Mouse (Mus musculus): ENCODE measurements around the gene Cers5. TPM values are rescaled to one million over a fixed set of nuclear protein-coding genes. Genes with fewer than 3 reads are reported as not detected.

Gene Cers5
- total RNA-seq, 1 experiment from 2014 or later = 40.9 TPM

- DNase-seq = peak; percentile 96
Observed at GRCm38 (mm10) chr15:99725341-99726155, 47.1 kb downstream of the Cers5 start, which contains the start of gene Cox14. TSS of gene Cox14 (plus strand) at chr15:99725618.

DNA sequence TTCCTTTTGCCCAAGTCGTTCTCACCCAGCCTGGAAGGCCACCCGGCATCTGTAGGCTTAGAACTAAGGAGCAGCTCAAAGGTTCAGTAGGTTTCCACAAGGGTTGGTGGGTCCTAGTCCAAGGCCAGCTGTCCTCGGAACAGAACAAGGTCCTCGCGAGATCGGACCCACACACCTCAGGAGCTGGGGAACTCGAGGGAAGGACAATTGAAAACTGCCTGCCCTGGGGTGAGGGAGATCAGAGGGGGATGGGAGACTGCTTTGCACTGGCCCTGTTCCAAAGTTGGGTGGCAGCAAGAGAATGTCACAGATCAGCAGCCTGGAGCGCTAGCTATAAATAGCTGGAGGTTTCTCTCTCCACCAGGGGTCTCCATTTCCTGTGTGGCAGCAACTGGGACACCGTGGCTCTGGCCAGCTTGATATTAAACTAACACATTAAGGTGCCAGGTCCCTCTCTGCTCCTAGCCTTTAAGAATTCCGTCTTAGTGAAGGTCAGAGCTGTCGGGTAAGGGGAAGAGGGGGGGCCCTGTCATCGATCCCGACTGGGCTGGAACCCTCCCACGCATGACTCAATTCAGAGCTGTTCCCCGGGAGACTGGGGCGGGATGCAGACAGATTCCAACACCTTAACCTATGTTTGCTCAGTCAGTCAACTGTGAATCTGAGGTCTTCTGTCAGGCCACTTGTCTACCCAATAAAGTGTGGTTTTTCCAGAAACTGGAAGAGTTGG lies 48.2 kb downstream of the Cers5 start:
- peak; percentile 92 for DNase-seq

- peak; percentile 91 for DNase-seq
Observed at GRCm38 (mm10) chr15:99723515-99724291, 49.0 kb downstream of the Cers5 start.

DNA sequence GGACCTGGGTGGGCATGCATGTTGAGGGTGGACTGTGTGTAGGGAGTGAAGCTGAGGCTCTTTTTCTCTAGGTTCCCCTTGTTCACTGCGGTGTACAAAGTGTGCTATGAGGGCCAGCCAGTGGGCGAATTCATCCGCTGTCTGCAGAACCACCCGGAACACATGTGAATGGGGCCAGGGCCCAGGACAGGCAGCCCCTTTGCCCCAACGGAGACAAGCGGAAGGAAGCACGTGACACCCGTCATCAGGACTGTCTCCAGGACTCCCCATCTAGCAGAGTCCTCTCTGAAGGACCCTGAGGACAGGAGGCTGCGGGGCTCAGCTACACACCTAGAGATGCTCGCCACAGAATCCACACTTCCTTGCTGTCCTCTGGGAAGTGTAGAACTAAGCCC lies 49.6 kb downstream of the Cers5 start:
- DNase-seq = peak; percentile 24

GRCm38 (mm10) chr15:99721921-99722743 lies 50.6 kb downstream of the Cers5 start:
- peak; percentile 42 for DNase-seq

DNA sequence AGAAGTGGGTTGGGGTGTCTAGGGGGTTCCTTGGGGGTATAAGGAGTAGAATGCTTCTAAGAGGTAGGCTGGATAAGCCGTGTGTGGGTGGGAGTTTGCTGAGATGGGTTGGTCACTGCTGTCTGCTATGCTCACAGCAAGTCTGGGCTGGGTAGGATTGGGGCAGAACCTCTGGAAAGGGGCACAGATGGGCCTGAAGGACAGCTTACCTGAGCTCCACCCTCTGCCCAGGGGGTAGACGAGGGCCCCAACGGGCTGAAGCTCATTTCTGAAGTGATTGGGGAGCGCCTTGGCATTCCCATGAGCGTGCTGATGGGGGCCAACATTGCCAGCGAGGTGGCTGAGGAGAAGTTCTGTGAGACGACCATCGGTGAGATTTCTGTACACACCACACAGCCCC lies 52.8 kb downstream of the Cers5 start:
- no peak for DNase-seq

DNA sequence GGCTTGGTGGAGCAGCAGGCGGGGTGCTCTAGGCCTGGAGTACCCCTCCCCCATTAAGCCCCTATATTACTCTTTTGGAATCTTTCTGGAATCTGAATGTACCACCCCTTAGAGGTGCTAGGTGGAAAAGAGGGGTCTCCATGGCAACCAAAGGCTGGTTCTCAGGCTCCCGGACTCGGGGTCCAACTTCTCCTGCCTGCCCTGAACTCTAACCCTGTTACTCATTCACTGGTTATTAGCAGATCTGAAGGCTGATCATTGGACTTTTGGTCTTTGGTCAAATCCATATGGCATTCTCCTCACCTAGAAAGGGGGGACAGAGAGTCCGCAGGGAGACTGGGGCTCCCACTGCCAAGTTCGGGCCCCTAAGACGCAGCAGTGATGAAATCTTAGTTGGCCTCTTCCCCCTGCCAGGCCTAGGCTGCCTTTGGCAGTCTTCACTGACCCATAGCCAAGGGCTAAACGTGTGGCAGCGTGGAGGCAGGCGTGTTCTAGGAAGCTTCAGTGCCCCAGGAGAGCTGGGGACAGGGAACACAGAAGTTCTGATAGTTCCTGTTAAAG lies 54.1 kb downstream of the Cers5 start:
- DNase-seq = peak; percentile 56

DNA sequence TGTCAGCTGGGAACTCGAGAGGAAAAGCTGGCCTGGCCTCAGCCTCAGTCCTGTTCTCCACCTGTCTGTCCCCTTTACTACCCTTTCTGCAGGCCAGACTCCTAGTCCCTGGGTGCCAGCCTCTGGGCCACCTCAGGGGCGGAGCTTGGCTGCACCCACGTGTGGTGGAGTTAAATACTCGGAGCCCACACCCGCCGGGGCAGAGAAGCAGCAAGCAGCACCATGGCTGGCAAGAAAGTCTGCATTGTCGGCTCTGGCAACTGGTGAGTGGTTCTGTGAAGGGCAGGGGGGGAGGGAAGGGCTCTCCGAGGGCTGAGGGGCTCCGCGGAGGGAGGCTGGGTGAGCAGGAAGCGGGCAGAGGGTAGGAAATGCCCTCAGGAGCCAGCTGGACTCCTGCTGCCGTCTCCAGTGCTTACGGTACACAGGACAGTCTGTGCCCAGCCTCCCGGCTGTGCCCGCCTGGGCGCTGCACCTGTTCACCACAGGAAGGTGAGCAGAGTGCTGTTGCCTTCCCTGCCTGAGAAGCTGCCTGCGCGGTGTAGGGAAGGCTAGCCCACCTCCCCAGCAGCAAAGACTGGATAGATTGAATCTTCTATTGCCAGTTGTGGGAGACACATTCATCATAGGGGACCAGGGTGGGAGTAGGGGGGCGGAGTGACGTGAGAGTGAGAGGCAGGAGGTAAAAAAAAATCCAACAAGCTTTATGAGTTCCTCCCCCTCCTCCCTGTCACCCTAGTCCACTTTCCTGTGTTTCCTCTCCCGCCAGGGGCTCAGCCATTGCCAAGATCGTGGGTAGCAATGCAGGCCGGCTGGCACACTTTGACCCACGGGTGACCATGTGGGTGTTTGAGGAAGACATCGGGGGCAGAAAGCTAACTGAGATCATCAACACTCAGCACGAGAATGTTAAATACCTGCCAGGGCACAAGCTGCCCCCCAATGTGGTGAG lies 55.0 kb downstream of the Cers5 start, which contains the start of gene Gpd1:
Gene Gpd1 (plus strand): TSS at position 130 of the 949 bp plus-strand sequence.
- DNase-seq = peak; percentile 87

DNA sequence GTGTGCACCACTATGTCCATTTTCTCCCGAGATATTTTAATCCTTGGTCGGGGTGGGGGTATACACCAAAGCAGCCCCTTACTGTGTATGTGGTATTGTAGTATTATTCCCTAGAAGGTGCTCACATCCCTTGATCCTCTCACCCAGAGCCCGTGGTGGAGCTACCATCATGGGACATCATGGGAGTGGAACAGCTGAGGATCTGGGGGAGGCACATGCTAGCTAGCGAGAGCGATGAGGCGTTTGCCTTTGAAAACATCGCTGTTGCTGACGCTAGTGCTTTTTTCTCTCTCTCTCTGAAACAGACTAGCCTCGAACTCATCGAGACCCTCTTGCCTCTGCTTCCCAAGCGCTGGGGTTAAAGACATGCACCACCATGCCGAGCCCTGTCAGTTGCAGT lies 55.9 kb downstream of the Cers5 start:
- peak; percentile 3 for DNase-seq

- peak; percentile 73 for DNase-seq
Observed at GRCm38 (mm10) chr15:99715982-99716746, 56.5 kb downstream of the Cers5 start.

GRCm38 (mm10) chr15:99715361-99715865 lies 57.3 kb downstream of the Cers5 start:
- DNase-seq = no peak

DNA sequence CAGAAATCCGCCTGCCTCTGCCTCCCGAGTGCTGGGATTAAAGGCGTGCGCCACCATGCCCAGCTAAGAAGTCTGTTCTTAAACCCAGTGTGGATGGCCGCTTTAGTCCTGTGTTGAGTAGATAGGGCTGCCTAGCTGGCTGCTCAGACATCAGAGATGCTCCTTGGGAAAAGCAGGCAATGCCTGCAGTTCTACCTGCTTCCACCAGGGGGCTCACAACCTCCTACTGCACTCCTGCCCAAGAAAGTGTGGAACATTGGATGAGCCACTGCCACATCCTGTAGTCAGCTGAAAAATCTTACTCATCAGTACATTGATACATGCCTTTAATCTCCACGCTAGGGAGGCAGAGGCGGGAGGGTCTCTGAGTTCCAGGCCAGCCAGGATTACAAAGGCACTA lies 57.8 kb downstream of the Cers5 start:
- peak; percentile 87 for DNase-seq

GRCm38 (mm10) chr15:99714206-99714605 lies 58.5 kb downstream of the Cers5 start:
- peak; percentile 87 for DNase-seq

DNA sequence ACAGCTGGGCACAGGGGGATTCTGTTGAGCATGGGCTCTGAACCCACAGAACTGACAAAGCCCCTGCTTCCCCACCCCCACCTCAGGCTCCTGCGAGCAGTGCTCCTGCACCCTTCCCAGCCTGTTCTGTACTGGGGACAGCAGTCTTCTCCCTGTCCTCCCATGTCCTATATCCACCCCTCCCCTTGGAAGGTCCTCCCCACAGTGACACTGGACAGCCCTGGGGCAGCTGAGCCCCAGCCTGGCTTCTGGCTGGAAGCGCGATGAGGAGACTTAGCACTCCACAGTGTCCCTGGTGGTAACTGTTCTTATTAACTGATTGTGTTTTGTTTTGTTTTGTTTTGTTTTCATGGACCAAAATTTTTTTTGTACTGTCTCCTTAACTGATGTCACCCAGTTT lies 59.1 kb downstream of the Cers5 start:
- peak; percentile 66 for DNase-seq

DNA sequence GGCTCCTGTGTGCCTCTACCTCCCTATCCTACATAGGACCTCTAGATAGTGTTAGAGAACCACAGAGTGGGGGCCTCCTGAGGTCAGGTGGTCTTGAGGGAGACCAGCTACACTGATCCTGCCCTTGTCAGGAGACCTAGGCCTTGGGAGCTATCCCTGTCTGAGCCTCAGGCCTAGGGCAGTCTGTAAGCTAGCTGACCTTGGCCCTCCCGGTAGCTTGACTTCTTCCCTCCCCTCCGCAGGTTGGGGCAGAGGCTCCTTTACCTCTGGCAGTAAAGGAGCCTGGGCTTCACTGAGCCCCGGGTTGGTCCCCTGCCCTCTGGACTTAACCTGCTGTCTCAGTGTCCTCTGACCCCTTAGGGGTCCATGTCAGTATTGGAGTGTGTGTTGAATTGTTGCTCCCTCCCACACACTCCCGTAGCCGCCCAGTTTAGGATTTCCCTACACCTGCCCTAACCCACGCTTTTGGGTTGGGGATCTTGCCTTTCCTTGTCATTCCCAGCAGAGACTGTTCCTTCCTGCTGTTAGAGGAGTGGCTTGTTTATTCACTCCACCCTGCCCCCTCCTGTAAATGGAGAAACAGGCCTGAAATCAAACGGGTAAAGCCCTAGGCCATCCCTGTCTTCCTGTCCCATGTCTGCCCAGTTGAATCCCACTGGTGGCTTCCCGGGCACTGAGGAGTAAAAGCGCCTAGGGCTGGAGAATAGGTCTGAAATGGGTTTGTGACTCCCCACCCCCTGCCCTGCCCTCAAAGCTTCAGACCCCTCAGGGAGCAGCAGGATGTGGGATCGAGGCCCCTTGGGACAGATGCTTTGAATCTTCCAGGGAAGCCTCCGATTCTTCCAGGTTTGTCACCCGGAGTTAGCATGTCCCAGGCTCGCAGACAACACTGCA lies 59.8 kb downstream of the Cers5 start:
- DNase-seq = peak; percentile 25

DNA sequence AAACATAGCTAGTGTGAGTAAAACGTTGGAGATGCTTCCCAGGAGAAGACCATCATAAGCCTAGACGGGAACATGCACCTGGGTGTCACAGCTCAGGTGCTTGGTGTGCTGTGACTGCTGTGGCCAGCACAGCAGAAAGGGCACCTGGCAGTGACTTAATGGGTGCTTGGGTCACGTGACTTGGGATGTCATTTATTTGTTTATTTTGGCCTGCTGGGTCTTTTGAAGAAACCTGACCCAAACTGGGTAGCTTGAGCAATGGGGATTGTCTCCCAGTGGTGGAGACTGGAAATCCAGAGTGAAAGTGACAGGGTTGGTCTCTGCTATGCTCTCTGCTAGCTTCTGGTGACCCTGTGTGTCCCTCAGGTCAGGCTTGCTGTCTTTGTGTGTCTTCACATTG lies 61.2 kb downstream of the Cers5 start:
- DNase-seq = no peak

- DNase-seq = peak; percentile 38
Observed at GRCm38 (mm10) chr15:99710221-99711190, 62.2 kb downstream of the Cers5 start.
